Mouse (Mus musculus) spleen, adult 2 months (tissue): ENCODE results near the gene Bmper.

Experiments used
- CTCF ChIP-seq: fragments of 200-500 bp; IDR thresholded peaks from 2 replicates; pipeline ENCODE4 v1.5.1; 2011; ENCODE audit warnings: mild to moderate bottlenecking, inconsistent platforms; ENCODE audit not compliant: insufficient read depth, insufficient read length, insufficient replicate concordance; ENCODE audit errors: extremely low read depth
- POLR2A ChIP-seq: fragments of 200-500 bp; IDR thresholded peaks from 2 replicates; pipeline ENCODE4 v1.6.1; 2011; ENCODE audit warnings: low read depth, low read length, inconsistent platforms

DNA sequence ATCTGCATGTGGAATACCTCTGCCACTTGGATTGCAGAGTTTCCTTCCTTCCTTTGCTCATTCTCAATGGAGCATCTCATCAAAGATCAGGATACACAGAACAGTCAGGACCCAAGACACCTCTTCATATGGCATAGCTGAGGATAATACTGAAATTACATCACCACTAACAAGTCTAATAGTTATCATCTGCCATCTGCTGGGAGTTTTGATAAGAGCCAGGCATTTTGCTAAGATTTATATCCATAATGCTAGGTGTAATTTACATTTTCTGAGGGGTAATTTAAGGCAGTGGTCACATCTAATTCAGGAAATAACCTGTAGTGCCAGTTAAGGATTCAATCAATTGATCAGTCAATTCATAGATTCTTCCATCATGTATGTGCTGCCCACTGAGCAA is 145.2 kb downstream of the Bmper start:
- no peak for TF ChIP-seq CTCF
- no peak for TF ChIP-seq POLR2A
